ENCODE assay signal across 21 mouse cellular contexts in the genomic region with DNA sequence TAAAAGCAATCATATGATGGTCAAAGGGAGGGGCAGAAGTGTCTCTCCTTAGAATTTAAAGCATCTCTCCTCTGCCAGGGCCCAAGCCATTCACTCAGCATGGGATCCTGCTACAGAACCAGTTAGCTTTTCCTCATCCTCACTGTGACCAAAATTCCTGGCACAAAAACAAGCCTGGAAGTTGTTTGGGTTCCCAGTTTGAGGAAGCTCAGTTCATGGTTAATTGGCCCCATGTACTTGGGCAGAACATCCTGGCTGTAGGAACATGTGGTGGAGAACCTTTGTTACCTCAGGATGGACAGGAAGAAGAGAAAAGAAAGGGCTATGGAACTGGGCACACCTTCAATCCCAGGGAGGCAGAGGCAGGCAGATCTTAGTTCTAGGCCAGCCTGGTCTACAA.
"Had no signal": no experiment of that assay in that cellular context is flagged by ENCODE, and none has a peak within 500 bp of the region (broad histone marks: within the 10 kb centered on the region; RNA-seq: fewer than 3 reads in every experiment).

No protein-coding gene starts in this region.

- H3K36me3 ChIP-seq: heart, embryonic 12.5 days; hindbrain, embryonic 13.5 days; hindbrain, embryonic 15.5 days; limb, embryonic 13.5 days; limb, embryonic 15.5 days; liver, embryonic 12.5 days had no signal

- ATAC-seq: hindbrain, postnatal 0 days; intestine, embryonic 16.5 days; liver, embryonic 12.5 days had no signal

- H3K9ac ChIP-seq: heart, embryonic 12.5 days; hindbrain, embryonic 13.5 days; hindbrain, embryonic 15.5 days; limb, embryonic 13.5 days; limb, embryonic 15.5 days; liver, embryonic 12.5 days; liver, embryonic 14.5 days had no signal

- H3K9me3 ChIP-seq: heart, embryonic 12.5 days; hindbrain, embryonic 13.5 days; hindbrain, embryonic 15.5 days; limb, embryonic 13.5 days; limb, embryonic 15.5 days; liver, embryonic 12.5 days had no signal

- DNase-seq: gastrocnemius, postnatal 10 days; gastrocnemius, postnatal 25 days; heart, postnatal 10 days; heart, postnatal 36 days; kidney, adult 11 months; kidney, adult 8-10 months; kidney, postnatal 10 days; kidney, postnatal 25 days; layer of hippocampus, adult 9-11 months; layer of hippocampus, postnatal 36 days; left cerebral cortex, postnatal 4 days; lung, adult 18-20 months had no signal

- H3K4me2 ChIP-seq: heart, embryonic 12.5 days; hindbrain, embryonic 13.5 days; hindbrain, embryonic 15.5 days; limb, embryonic 13.5 days; limb, embryonic 15.5 days; liver, embryonic 12.5 days had no signal

- H3K27me3 ChIP-seq: heart, embryonic 12.5 days; hindbrain, embryonic 13.5 days; hindbrain, embryonic 15.5 days; limb, embryonic 13.5 days; limb, embryonic 15.5 days; liver, embryonic 12.5 days had no signal

- H3K4me3 ChIP-seq: heart, embryonic 12.5 days; hindbrain, embryonic 13.5 days; hindbrain, embryonic 15.5 days; limb, embryonic 13.5 days; limb, embryonic 15.5 days; liver, embryonic 12.5 days had no signal

- H3K27ac ChIP-seq: hindbrain, embryonic 13.5 days; hindbrain, embryonic 15.5 days; hindbrain, postnatal 0 days; limb, embryonic 13.5 days; limb, embryonic 15.5 days; liver, embryonic 12.5 days; liver, embryonic 14.5 days had no signal

- H3K4me1 ChIP-seq: hindbrain, embryonic 13.5 days; hindbrain, embryonic 15.5 days; limb, embryonic 13.5 days; limb, embryonic 15.5 days had no signal
